Mouse (Mus musculus) cortical plate, adult 2 months (tissue): ENCODE results near the gene Txn2.

ENCODE experiments used
- CTCF ChIP-seq: fragments of 200-500 bp; IDR thresholded peaks from 2 replicates; pipeline ENCODE4 v1.5.1; 2011; ENCODE audit warnings: mild to moderate bottlenecking, control low read depth, low read length; ENCODE audit not compliant: insufficient read depth; ENCODE audit errors: extremely low read depth
- POLR2A ChIP-seq: fragments of 200-500 bp; IDR thresholded peaks from 2 replicates; pipeline ENCODE4 v1.6.1; 2011; ENCODE audit warnings: mild to moderate bottlenecking, low read length, control low read depth; ENCODE audit not compliant: insufficient read depth; ENCODE audit errors: extremely low read depth

- no peak for TF ChIP-seq CTCF
- TF ChIP-seq POLR2A: no peak
Measured at GRCm38 (mm10) chr15:77868340-77868739, 60.5 kb downstream of the Txn2 start.
